Mouse (Mus musculus) heart, adult 2 months (tissue): Measurements from ENCODE around the gene Gria2. TPM values are rescaled to one million over a fixed set of nuclear protein-coding genes. Genes with fewer than 3 reads are reported as not detected.

ENCODE experiments used
- DNase-seq, 2 experiments: peaks; one replicate each; pipeline ENCODE4 v3.0.0; 2021
- H3K27ac ChIP-seq: fragments of 200-600 bp; 2 replicates; pipeline ENCODE4 v1.8.1; 2022
- H3K27me3 ChIP-seq: fragments of 200-500 bp; 2 replicates; pipeline ENCODE4 v1.6.1; 2012; ENCODE audit warnings: mild to moderate bottlenecking, low read length, inconsistent platforms, mixed read lengths; ENCODE audit not compliant: control insufficient read depth, insufficient read depth
- H3K36me3 ChIP-seq: fragments of 200-500 bp; 2 replicates; pipeline ENCODE4 v1.6.1; 2012; ENCODE audit warnings: low read length, inconsistent platforms; ENCODE audit not compliant: control insufficient read depth, insufficient read depth
- H3K4me1 ChIP-seq: fragments of 200-500 bp; 2 replicates; pipeline ENCODE4 v1.6.1; 2011; ENCODE audit warnings: low read length; ENCODE audit not compliant: control insufficient read depth, insufficient read depth
- H3K4me3 ChIP-seq: fragments of 200-600 bp; 2 replicates; pipeline ENCODE4 v1.8.1; 2022
- H3K79me2 ChIP-seq: fragments of 200-500 bp; replicated peaks from 2 replicates; pipeline ENCODE4 v1.6.1; 2012; ENCODE audit warnings: mild to moderate bottlenecking, inconsistent platforms, low read length, moderate library complexity, mixed read lengths; ENCODE audit not compliant: control insufficient read depth, insufficient read depth
- H3K9ac ChIP-seq: fragments of 200-500 bp; 2 replicates; pipeline ENCODE4 v1.6.1; 2012; ENCODE audit warnings: low read depth, mild to moderate bottlenecking, control low read depth, inconsistent platforms, low read length, mixed read lengths
- CTCF ChIP-seq: fragments of 200-600 bp; IDR thresholded peaks from 2 replicates; pipeline ENCODE4 v1.8.1; 2022; ENCODE audit warnings: antibody characterized with exemption, mild to moderate bottlenecking, moderate library complexity
- EP300 ChIP-seq: fragments of 200-500 bp; IDR thresholded peaks from 2 replicates; pipeline ENCODE4 v1.6.1; 2011; ENCODE audit warnings: low read depth, low read length, control low read depth; ENCODE audit not compliant: insufficient read depth
- POLR2A ChIP-seq: fragments of 200-500 bp; IDR thresholded peaks from 2 replicates; pipeline ENCODE4 v1.6.1; 2011; ENCODE audit warnings: mild to moderate bottlenecking, low read depth, low read length, control low read depth; ENCODE audit not compliant: insufficient read depth
- WGBS: fragments of 180-500 bp; shearing (Covaris S2); methylation state at CpG from one replicate; pipeline ENCODE4 v1.1.7; 2018; 5-methylcytosine and 5-hydroxymethylcytosine counted together
- intact Hi-C: fragments of 180-260 bp; cut with DNase I; formaldehyde crosslinking; loops from one replicate; pipeline ENCODE4 v1.15.1; 2025
- polyA plus RNA-seq: library from polyadenylated mRNA; depleted of rRNA; stranded (reverse); fragments of >200 nt; gene quantifications from 2 replicates; pipeline ENCODE4 v1.2.3, GENCODE M21; 2012
- total RNA-seq, 2 experiments: library from RNA; stranded (reverse); gene quantifications; 2 replicates each; pipeline ENCODE4 v1.2.3; 2021

Gria2 gene
- total and polyA plus RNA-seq, 3 experiments = 0.09 TPM; not detected in 2

DNA sequence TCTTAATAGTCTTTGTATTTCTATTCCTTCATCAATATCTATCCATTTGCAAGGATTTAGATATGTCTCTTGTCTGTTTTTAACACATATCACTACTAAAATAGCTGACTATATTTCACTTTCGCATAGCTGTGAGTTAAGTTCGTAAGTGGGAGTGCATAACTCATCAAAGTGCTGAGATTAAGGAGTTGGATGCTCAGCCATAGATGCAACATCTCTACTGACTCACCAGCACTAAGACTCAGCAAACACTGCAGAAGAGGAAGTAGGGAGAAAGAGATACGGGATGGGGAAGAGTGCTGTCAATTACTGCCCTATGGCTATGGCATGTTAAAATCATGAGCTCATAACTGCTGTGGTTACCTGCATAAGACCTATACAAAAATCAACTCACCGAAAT lies 29.4 kb downstream of the Gria2 start:
- WGBS = 71% methylated on average over 4 of the region's 4 CpGs
- no peak overlapping the region for H3K4me3 ChIP-seq
- H3K9ac ChIP-seq = no peak overlapping the region
- no peaks in the 10 kb centered on the region for H3K27me3 ChIP-seq
- H3K27ac ChIP-seq = no peak overlapping the region
- no peaks in the 10 kb centered on the region for H3K79me2 ChIP-seq
- no peak for DNase-seq
- TF ChIP-seq CTCF (no peak), EP300 (no peak), POLR2A (no peak)
- no peaks in the 10 kb centered on the region for H3K36me3 ChIP-seq
- intact Hi-C loops = no loop called here
- H3K4me1 ChIP-seq = no peaks in the 10 kb centered on the region

DNA sequence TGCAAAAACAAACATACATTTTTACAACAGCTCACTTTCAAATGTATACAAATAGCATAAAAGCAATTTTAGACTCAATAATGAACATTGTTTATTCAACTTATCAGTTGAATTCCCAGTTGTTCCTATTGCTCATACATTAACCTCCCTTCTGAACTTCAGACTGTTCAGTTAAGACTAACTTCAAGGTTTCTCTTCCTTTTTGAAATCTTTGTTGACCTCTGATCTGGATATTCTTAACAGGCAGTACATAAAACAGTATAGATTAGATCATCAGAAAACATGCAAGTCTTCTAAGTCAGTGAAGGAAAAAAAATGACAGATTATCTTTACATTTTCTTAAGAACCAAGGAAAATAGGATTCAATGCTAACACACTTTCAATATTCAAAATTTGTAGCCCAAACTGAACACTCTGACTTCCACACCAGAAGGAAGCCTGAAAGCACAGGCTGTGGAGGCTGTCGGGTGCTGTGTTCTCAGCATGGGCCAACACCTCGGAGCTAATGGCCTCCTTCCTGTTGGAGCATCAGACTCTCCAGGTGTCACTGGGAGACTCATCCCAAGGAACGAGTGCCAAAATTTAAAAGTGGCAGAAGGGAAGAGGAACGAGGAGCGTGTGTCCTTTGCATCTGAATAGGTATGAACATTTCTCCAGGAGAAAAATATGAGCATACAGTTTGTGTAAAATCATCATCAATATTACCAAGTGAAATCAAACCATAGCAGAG lies 33.0 kb downstream of the Gria2 start:
- H3K27ac ChIP-seq = no peak overlapping the region
- no peaks in the 10 kb centered on the region for H3K36me3 ChIP-seq
- intact Hi-C loops = no loop called here
- no peaks in the 10 kb centered on the region for H3K4me1 ChIP-seq
- H3K4me3 ChIP-seq = no peak overlapping the region
- no peak for DNase-seq
- 68% methylated on average over 5 of the region's 5 CpGs for WGBS
- no peak for TF ChIP-seq EP300
- no peak for TF ChIP-seq CTCF
- TF ChIP-seq POLR2A = no peak
- no peaks in the 10 kb centered on the region for H3K27me3 ChIP-seq
- no peaks in the 10 kb centered on the region for H3K79me2 ChIP-seq
- no peak overlapping the region for H3K9ac ChIP-seq

DNA sequence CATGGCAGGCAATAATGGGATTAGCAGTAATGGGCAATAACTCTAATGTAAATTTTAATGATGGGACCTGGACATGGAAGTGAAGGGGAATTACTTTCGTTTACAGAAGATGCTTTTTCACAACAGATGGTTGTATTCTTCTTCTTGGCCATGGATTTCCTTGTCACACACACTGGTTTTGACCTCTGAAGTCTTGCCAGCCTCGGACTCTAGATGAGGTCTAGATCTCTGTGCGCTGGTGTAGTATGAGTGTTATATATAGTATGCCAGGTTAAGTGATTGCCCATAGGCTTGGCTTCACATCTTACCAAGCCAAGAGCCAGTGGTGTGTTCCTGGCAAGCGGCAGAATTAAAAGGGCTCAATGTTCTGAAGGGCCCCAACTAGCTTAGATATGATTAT lies 43.7 kb downstream of the Gria2 start:
- Histone ChIP-seq H3K36me3 (no peaks in the 10 kb centered on the region; the same call in 1 of the 2 replicates), H3K79me2 (no peaks in the 10 kb centered on the region), H3K4me1 (no peaks in the 10 kb centered on the region), H3K9ac (no peak overlapping the region), H3K4me3 (no peak overlapping the region), H3K27me3 (no peaks in the 10 kb centered on the region), H3K27ac (no peak overlapping the region)
- WGBS = 84% methylated on average over 4 of the region's 4 CpGs
- TF ChIP-seq EP300 (no peak), POLR2A (no peak), CTCF (no peak)
- DNase-seq = no peak
- intact Hi-C loops = no loop called here

DNA sequence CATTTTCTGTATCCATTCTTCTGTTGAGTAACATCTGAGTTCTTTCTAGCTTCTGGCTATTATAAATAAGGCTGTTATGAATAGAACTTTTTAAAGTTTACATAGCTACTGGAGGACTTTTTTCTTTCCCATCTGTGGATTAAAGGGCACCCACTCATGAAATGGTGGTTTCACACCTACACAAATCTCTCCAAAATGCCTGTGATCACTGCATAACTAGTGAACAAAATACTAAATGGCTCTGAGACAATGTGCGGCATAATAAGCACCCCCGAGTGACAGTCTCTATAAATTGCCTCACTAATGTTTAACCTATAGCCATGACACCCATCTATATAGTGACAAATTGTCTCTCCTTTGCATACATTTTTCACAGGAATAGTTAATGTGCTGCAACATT lies 44.3 kb downstream of the Gria2 start:
- no peak overlapping the region for H3K4me3 ChIP-seq
- TF ChIP-seq POLR2A (no peak), EP300 (no peak), CTCF (no peak)

DNA sequence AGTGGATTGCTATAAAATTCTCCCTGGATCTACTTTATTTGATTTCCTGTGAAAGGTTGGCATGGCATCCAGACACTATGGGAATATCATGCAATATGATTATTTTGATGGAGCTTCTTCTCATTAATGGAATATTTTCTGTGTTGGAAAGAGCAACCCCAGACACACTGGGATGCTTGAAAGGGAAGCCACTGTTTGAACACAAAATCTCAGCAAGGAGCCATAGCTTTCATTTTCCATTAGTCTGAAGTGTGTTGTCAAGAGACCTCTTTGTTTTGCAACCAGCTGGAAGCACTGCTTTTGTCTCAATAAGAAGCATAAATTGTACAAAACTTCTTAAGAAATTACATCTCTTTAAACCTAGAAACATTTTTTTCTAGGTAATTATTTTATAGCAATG lies 51.8 kb downstream of the Gria2 start:
- Histone ChIP-seq H3K79me2 (no peaks in the 10 kb centered on the region), H3K27me3 (no peaks in the 10 kb centered on the region), H3K4me1 (no peaks in the 10 kb centered on the region), H3K27ac (no peak overlapping the region), H3K4me3 (no peak overlapping the region), H3K36me3 (no peaks in the 10 kb centered on the region), H3K9ac (no peak overlapping the region)
- TF ChIP-seq CTCF = no peak
- no peak for TF ChIP-seq EP300
- TF ChIP-seq POLR2A = no peak
- intact Hi-C loops = no loop called here
- no peak for DNase-seq

More for the DNA sequence above, 44.3 kb downstream of the Gria2 start:
- Histone ChIP-seq H3K79me2 (no peaks in the 10 kb centered on the region), H3K9ac (no peak overlapping the region), H3K27ac (no peak overlapping the region), H3K36me3 (no peaks in the 10 kb centered on the region), H3K4me1 (no peaks in the 10 kb centered on the region), H3K27me3 (no peaks in the 10 kb centered on the region)
- no peak for DNase-seq
- WGBS = 98% methylated on average over 2 of the region's 2 CpGs
- intact Hi-C loops = no loop called here

DNA sequence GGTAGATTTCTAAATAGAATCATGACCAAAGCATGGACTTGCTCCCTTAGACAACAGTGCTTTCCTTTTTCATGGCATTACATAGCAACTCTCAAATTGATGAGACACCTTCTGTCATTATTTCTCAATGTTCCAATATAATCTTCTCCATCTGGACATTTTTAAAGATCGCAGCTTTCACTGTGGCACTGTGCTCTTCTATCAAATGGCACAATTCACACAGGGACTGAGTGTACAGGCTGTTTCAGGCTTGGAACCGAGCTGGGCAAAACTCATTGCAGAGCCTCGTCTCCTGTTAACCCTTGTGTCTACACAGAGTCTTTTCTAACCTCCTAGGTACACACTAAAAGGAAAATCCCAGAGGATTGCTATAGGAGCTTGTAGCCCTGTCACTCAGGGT lies 77.4 kb downstream of the Gria2 start:
- no peaks in the 10 kb centered on the region for H3K27me3 ChIP-seq
- WGBS = 60% methylated on average over 3 of the region's 3 CpGs
- no peak overlapping the region for H3K27ac ChIP-seq
- H3K4me1 ChIP-seq = no peaks in the 10 kb centered on the region
- no peak overlapping the region for H3K4me3 ChIP-seq
- H3K9ac ChIP-seq = no peak overlapping the region
- no peak for TF ChIP-seq CTCF
- no peak for TF ChIP-seq EP300
- no peaks in the 10 kb centered on the region for H3K36me3 ChIP-seq
- no peak for DNase-seq
- intact Hi-C loops = no loop called here
- H3K79me2 ChIP-seq = no peaks in the 10 kb centered on the region
